Mouse (Mus musculus) right cerebral cortex, adult 18-20 months (tissue): ENCODE measurements around the gene Pdk4.

Experiments
- DNase-seq: peaks from one replicate; pipeline ENCODE4 v3.0.0; 2022; ENCODE audit warnings: mixed read lengths

Pdk4 gene

DNA sequence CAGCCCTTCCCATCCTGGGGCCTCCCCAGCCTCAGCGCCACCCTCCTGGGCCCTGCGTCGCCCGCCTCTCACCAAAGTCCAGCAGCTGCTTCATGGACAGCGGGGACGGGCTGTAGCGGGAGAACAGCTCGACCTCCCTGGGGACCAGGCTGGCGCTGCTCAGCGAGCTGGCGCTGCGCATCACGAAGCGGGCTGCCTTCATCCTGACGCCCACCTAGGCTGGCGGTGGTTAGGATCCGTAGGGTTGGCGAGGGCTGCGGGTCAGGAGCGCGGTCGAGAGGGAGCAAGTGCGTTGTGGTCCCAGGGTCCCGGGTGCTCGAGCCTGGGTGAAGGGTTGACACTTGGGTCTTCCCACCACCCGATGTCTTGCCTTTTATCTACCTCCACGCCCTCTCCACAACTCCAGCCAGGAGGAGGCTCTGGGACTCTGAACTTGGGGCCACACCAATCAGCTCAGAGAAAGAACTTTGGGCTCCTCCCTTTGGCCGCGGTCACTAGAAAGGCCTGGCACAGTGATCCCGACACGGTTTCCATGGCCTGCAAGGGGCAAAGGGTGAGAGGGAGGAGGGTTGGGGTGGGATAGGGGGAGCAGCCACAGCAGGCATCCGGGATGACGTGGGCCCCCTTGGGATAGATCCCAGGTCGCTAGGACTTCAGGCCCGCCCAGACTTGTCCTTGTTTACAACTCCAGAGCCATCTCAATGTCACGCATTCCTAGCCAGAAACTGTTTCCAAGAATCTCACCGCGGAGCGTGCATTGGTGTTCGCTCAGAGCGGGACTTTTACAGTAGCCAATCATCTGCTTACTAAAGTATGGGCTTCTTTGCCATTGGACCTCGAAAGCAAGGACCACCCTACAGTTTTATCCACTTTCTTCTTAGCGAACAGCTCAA is at the start of gene Pdk4:
TSS of gene Pdk4 (minus strand) at position 349 of the 893 bp plus-strand sequence.
- DNase-seq = peak; percentile 64

DNA sequence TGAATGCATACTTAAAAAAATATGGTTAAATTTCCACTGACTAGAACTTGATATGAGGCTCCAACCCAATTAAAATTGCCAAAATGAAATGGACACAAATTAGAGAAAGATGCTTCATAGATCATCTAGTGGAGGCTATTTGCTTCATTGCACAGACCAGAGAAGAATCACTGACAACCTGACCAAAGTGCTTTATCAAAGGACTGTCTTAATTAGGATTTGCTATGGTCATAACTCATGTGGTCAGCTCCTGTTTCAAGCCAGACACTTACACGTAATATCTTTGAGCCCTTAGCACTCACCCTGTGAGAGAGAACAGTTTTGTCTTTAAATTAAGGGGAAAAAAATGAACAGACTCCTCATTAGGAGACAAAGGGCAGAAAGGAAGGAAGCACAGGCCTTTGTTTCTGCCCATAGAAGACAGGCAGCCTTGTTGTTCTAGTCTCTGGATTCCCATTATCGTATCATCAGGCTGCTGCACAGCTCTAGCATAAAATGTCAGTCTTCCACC is 41.8 kb upstream of the Pdk4 start:
- no peak for DNase-seq

DNA sequence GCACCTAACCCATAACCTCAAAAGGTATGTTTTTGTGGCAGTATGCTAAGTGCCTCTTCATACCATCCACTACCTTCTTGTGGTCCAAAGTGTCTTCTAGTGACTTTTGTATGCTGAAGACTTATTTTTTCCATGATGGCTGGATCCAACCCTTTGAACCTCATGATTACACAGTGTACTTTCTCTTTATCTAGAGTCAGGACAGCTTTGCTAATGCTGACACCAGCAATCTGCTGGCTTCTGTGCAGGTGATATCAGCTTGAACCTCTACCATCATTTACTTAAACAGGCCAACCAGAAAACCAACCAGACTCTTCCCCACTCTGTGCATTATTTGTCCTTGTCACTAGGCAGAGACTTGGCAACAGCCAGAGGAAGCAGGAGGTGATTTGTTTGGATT is 39.6 kb upstream of the Pdk4 start:
- no peak for DNase-seq

GRCm38 (mm10) chr6:5517091-5517490 is 21.0 kb upstream of the Pdk4 start:
- DNase-seq = no peak

DNA sequence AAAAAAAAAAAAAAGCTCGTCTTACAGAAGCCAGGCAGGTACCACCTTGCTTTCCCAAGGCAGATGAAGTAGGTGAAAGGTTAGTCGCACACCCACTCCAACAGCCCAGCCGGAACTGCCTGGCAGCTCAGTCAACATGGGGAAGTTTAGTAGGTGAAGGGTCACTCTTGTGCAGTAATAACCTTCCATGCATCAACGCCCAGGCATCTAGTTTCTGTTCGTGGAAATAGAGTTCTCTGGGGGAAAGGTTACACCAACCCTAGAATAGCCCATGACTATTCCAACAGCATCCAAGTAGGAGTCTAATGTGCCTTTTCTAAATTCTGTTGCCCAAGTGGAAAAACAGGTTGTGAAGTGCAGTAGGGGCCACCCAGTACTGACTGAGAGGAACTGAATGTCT is 13.6 kb upstream of the Pdk4 start:
- no peak for DNase-seq

DNA sequence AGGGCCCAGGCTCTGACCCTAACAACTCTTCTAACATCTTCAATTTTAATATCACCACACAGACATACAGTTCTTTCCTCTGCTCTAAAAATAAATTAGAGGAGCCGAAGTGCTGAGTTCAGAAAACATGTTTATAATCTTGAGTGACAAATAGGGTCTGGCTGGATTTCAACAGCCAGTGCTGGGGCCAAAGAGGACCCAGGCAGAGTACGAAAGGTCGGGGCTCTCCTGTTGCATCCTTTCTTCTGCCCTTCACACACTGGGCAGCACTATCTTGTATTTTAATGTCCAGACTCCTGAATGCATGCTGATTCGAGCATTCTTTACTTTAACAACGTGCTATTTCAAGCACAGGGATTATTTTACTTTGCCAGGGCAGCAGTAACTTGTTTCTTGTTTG is 13.2 kb upstream of the Pdk4 start:
- no peak for DNase-seq

DNA sequence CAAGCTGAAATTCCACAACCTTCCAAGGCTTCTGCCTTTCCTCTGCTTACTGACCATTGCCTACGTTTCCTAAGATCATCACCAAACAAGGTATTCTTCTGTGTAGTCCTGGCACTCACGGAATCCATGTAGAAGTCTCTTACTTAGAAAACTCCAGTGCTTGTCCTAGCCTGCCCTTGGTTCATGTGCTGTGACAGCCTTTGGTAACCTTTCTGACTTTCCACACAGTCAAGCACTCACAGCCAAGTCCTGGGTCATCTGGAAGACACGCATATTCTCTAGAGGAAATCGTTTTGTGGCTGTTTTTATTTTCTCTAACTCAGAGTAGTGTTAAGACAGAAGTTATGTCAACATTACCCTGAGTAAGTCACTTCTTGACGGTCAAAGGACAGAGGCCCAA is 11.7 kb upstream of the Pdk4 start:
- DNase-seq = no peak

DNA sequence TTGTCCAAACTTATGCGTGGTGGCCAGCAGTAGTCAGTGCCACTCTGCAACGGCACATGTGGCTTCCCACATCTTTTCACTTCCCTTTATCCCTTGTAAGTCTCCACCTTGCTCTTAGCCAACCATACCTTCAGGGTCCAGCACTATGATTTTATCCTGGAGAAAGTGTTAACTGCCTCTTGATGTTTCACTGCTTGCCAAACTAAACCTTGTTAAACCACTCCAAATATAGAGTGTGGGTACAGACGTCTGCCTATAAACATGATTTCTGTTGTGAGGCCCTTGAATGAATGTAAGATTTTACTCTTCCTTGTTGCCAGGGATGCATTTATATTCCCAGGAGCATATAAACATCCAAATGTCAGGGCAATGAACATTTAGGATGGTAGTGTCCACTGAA is 10.2 kb upstream of the Pdk4 start:
- no peak for DNase-seq

GRCm38 (mm10) chr6:5502810-5503209 is 6.7 kb upstream of the Pdk4 start:
- DNase-seq = no peak

GRCm38 (mm10) chr6:5501551-5501950 is 5.4 kb upstream of the Pdk4 start:
- DNase-seq = no peak

DNA sequence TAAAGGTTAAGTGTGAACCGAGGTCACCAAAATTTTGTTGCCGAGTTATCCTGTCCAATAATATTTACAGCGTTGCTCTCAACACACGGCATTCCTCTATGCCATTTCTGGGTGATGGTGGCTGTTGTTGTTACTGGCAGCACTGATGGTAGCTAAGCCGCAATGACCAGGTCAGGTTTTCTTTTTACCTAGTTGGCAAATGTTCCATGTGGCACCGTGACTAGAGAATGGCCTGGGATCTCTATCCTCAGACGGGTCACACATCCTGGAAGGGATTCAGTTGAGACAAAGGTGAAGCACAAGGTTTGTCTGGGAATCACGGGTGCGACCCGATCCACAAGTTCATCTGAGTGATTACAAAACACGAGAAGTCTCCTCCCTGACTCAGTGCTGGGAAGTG is 2.6 kb upstream of the Pdk4 start:
- DNase-seq = no peak

DNA sequence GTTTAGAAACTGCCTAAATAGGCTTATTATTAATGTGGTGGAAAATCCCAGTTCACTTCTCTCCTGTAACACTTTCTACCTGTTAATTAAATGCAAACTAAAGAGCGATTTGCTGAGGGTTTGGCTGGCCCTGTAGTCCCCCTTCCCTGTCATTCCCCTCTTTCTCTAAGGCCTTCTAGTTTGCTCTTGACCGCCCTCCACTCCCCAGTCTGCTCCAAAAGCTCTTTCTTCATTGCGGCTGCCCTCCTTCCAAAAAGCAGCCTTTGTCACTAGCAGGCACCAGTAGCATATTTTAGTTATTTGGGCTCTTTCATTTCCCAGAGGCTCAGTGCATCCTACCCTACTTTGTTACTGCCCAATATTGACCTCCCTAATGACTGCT is 736 bp upstream of the Pdk4 start:
- no peak for DNase-seq

DNA sequence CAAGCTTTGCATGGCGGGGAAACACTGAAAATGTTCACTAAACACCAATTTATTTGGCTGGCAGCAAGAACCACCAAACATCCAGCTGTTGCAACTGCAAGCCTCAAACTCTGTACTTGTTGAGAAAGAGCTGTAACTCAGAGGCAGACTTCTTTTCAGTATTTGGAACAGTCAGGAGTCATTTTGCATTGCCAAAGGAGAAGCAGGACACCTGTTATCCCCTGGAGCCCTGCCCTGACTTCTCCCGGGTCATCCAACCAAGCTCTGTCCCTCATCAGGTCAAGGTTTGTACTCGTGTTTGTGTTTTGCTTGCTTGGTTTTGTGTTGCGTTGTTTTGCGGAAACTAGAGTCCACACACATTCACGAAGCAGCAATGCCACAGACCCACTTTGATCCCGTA is 11.1 kb downstream of the Pdk4 start:
- no peak for DNase-seq

DNA sequence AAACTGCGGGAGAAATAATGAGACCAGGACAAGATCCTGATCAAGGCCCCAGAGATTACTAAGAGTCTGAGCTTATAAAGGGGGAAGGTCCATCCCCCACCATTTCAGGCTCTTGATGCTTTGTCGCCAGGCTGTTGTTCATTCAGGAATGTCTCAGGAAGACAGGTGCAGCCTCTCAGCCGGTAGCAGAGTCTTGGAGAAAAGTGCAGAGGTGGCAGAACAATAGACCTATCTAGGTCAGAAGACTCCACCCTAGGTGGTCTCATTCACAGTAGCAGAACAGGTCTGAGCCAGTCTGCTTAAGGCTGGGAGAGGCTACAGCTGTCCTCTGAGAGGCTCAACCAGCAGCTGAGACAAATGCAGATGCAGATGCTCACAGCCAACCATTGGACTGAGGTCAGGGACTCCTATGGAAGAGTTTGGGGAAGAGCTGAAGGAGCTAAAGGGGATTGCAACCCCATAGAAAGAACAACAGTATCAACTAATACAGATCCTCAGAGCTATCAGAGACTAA is 13.8 kb downstream of the Pdk4 start:
- no peak for DNase-seq

- DNase-seq = no peak
These were observed 15.0 kb downstream of the Pdk4 start for GRCm38 (mm10) chr6:5481066-5481465.

DNA sequence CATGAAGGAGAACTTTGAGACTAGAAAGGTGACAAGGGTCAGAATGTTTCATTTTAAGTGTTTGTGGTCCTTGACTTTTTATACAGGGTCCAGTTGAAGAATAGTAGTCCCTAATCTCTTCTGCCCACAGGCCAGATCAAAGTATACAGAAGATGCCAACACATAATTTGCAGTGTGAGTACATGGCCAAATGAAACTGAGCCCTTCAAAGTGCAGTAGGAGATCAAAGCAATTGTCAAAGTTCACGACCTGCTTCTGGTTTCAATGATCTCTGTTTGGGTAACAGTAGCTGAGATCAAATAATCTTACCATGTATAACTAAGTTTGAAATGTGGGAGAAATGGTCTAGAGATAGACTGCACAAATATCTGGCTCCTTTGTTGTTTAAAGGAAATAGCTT is 22.1 kb downstream of the Pdk4 start:
- DNase-seq = no peak

GRCm38 (mm10) chr6:5472692-5473091 is 23.4 kb downstream of the Pdk4 start:
- no peak for DNase-seq

- no peak for DNase-seq
These were observed 25.4 kb downstream of the Pdk4 start for GRCm38 (mm10) chr6:5470480-5471318.

DNA sequence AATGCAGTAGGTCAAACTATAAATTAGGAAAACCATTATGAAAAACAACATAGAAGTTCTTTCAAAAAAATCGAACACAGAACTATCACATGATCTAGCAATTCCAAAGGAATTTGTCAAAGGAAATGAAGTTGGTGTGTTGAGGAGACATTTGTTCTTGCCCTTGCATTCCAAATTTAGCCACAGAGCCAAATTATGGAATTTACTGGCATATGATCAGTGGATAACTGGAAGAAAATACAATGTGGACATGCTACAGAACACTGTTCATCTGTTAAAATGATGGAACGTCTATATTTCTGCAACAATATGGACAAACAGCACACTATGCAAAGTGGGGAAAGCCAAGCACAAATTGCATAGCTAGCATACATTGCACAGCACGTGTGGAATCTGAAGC is 40.3 kb downstream of the Pdk4 start:
- no peak for DNase-seq

- DNase-seq = no peak
These were observed 46.2 kb downstream of the Pdk4 start for GRCm38 (mm10) chr6:5449878-5450277.

GRCm38 (mm10) chr6:5448396-5448795 is 47.7 kb downstream of the Pdk4 start:
- no peak for DNase-seq

- DNase-seq = peak; percentile 24
These were observed 48.6 kb downstream of the Pdk4 start for GRCm38 (mm10) chr6:5447546-5447945.

DNA sequence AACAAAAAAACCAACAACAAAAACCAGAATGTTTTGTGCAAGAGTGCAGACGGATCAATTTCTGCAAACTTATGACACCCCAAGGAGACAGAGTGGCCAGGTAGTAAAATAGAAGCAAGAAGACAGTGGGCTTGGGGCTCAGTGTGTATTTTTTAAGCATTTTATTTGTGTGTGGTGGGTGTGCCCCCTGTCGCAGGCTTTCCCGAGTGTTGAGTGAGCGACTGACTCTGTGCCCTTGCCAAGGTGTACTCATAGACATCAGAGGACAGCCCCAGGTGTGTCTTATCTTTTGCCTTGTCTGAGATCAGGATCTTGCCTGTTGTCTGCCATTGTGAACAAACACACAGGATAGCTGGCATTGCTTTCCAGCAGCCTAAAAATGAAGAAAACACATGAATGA is 49.1 kb downstream of the Pdk4 start:
- no peak for DNase-seq
